Mouse (Mus musculus): ENCODE results near the gene Psmb5. TPM values are rescaled to one million over a fixed set of nuclear protein-coding genes. Genes with fewer than 3 reads are reported as not detected.

The Psmb5 gene
- polyA plus RNA-seq, 1 experiment from 2014 or later, result 424 TPM

GRCm38 (mm10) chr14:54603686-54604085 is 14.1 kb downstream of the Psmb5 start:
- H3K27me3 ChIP-seq, result no peaks in the 10 kb centered on the region
- peaks cover 20% of the 10 kb centered on the region for H3K4me1 ChIP-seq
- H3K36me3 ChIP-seq, result peaks cover 5% of the 10 kb centered on the region
- ATAC-seq (replicated peaks; ENCODE audit: low FRiP score), result no peak
- H3K4me3 ChIP-seq (replicated peaks), result peak overlapping the region; percentile 61
- peak overlapping the region; percentile 92 for H3K27ac ChIP-seq
- H3K9me3 ChIP-seq (replicated peaks), result no peaks in the 10 kb centered on the region
- no peak overlapping the region for H3K9ac ChIP-seq
- WGBS, result 82% methylated on average over 8 of the region's 8 CpGs
- H3K4me2 ChIP-seq, result peak overlapping the region; percentile 55

DNA sequence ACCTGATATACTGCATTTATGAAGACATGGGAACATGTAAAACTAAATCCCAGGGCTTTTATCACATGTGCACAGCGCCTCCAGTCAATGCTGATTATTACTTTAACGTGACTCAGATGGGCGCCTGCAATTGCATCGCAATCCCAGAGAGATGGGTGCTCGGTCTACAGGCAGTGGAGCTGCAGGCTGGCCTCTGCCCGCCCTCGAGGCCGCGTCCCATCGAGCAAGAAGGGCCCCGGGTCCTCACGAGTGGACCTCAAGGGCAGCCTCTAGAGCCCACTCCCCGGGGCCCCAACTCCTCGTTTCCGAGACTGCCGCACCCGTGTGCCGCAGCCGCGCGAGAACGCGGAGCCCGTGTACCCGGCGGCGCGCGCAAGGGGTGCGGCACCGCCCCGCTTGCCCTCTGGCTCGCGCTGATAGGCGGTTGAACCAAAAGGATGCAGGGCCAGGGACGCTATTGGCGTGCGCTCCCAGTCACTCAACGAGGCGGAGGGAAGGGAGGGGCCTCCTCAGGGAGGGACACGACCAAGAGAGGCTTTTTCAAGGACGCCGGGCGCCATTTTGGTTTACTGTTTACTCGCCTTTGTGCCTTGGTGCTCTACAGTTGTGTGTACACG is 14.7 kb downstream of the Psmb5 start:
- peak; percentile 99 for ATAC-seq (replicated peaks; ENCODE audit: low FRiP score)
- Histone ChIP-seq H3K9me3 (replicated peaks) (no peaks in the 10 kb centered on the region), H3K36me3 (peaks cover 5% of the 10 kb centered on the region), H3K4me2 (peak overlapping the region; percentile 55), H3K9ac (peak overlapping the region; percentile 60), H3K4me3 (replicated peaks) (peak overlapping the region; percentile 61), H3K27ac (peak overlapping the region; percentile 92), H3K4me1 (peaks cover 20% of the 10 kb centered on the region), H3K27me3 (no peaks in the 10 kb centered on the region)
- under 1% methylated on average over 46 of the region's 46 CpGs for WGBS

DNA sequence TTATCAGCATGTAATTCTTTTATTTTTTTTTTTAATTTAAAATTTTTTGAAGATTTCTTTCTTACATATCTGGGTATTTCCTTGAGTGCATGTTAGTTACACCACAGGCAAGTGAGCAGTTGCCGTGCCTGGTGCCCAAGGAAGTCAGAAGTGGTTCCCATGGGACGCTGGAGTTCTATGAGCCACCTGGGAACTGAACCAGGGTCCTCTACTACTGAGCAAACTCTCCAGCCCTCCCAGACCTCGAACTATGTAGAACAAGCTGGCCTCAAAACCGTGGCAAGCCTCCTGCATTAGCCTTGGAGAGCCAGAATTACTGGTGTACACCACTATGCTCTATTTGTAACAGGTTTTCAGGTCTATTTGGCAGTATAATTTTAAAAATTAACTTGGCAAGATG is 15.2 kb downstream of the Psmb5 start:
- H3K4me3 ChIP-seq (replicated peaks), result peak overlapping the region; percentile 61
- no peaks in the 10 kb centered on the region for H3K27me3 ChIP-seq
- H3K36me3 ChIP-seq, result peaks cover 5% of the 10 kb centered on the region
- H3K27ac ChIP-seq, result peak overlapping the region; percentile 92
- WGBS, result 37% methylated on average over 4 of the region's 4 CpGs
- H3K4me2 ChIP-seq, result peak overlapping the region; percentile 55
- peak overlapping the region; percentile 60 for H3K9ac ChIP-seq
- H3K9me3 ChIP-seq (replicated peaks), result no peaks in the 10 kb centered on the region
- peaks cover 20% of the 10 kb centered on the region for H3K4me1 ChIP-seq
- no peak; the same call in 1 of the 2 replicates for ATAC-seq (replicated peaks; ENCODE audit: low FRiP score)

GRCm38 (mm10) chr14:54601601-54602000 is 16.2 kb downstream of the Psmb5 start:
- Histone ChIP-seq H3K27ac (no peak overlapping the region), H3K9me3 (replicated peaks) (no peaks in the 10 kb centered on the region), H3K4me1 (peaks cover 20% of the 10 kb centered on the region), H3K36me3 (peaks cover 5% of the 10 kb centered on the region), H3K27me3 (no peaks in the 10 kb centered on the region), H3K4me3 (replicated peaks) (no peak overlapping the region), H3K9ac (no peak overlapping the region), H3K4me2 (no peak overlapping the region)
- WGBS, result 32% methylated on average over 2 of the region's 2 CpGs
- no peak for ATAC-seq (replicated peaks; ENCODE audit: low FRiP score)

- 82% methylated on average over 7 of the region's 7 CpGs for WGBS
- peaks cover 26% of the 10 kb centered on the region for H3K36me3 ChIP-seq
- H3K27ac ChIP-seq, result no peak overlapping the region
- no peak for ATAC-seq (replicated peaks; ENCODE audit: low FRiP score)
- peaks cover 22% of the 10 kb centered on the region for H3K4me1 ChIP-seq
- no peak overlapping the region for H3K4me2 ChIP-seq
- no peaks in the 10 kb centered on the region for H3K27me3 ChIP-seq
- no peak overlapping the region for H3K9ac ChIP-seq
- no peak overlapping the region for H3K4me3 ChIP-seq (replicated peaks)
- no peaks in the 10 kb centered on the region for H3K9me3 ChIP-seq (replicated peaks)
Measured at GRCm38 (mm10) chr14:54597084-54597483, 20.7 kb downstream of the Psmb5 start.

DNA sequence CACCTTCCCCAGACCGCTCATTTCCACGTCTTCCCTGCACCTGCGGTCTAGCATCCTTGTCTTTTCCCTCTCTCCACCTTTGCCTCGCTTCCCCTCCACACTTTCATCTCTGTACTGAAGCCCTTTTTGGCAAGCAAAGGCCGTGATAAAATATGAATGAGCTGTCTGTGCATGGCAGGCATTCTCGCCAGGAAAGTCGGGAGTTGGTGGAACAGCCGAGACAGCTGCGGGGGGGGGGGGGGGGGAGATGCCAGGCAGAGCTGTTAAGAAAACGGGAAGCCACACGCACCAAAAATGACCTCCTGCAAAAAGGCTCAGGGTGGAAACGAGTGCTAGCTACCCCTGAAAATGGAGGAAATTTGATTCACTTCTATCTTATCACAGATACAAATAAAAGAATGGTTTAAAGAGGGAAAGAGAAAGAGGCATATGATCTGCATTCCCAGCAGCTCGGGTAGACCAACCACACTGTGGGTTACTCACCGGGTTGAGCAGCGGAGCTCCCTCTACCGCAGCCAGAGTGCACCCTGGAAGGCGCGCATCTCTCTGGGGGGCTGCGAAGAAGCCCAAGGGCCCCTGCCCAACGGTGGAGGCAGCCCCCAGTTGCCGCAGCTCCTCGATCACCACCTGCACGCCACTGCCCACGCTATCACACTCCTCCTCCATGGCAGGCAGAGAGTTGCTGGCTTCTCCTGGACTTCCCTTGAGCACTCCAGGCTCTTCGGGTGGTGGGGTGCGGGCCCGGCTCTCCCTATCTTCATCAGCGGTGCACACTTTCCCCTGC is 23.0 kb downstream of the Psmb5 start:
- Histone ChIP-seq H3K4me1 (peaks cover 24% of the 10 kb centered on the region), H3K27me3 (no peaks in the 10 kb centered on the region), H3K36me3 (peaks cover 38% of the 10 kb centered on the region), H3K4me2 (no peak overlapping the region), H3K9ac (no peak overlapping the region), H3K27ac (no peak overlapping the region), H3K4me3 (replicated peaks) (no peak overlapping the region), H3K9me3 (replicated peaks) (no peaks in the 10 kb centered on the region)
- 75% methylated on average over 28 of the region's 28 CpGs for WGBS
- no peak for ATAC-seq (replicated peaks; ENCODE audit: low FRiP score)

- Histone ChIP-seq H3K27me3 (no peaks in the 10 kb centered on the region), H3K4me2 (no peak overlapping the region), H3K9me3 (replicated peaks) (no peaks in the 10 kb centered on the region), H3K4me3 (replicated peaks) (no peak overlapping the region), H3K4me1 (peaks cover 24% of the 10 kb centered on the region), H3K9ac (no peak overlapping the region), H3K27ac (no peak overlapping the region), H3K36me3 (peaks cover 35% of the 10 kb centered on the region)
- ATAC-seq (replicated peaks; ENCODE audit: low FRiP score), result no peak
- WGBS, result 87% methylated on average over 3 of the region's 3 CpGs
Measured at GRCm38 (mm10) chr14:54594055-54594454, 23.8 kb downstream of the Psmb5 start.

GRCm38 (mm10) chr14:54592319-54592934 is 25.4 kb downstream of the Psmb5 start:
- WGBS, result 15% methylated on average over 10 of the region's 10 CpGs
- Histone ChIP-seq H3K9me3 (replicated peaks) (no peaks in the 10 kb centered on the region), H3K4me1 (peaks cover 24% of the 10 kb centered on the region), H3K9ac (no peak overlapping the region), H3K4me2 (peak overlapping the region; percentile 0; the same call in 1 of the 2 replicates), H3K27ac (peak overlapping the region; percentile 84), H3K36me3 (peaks cover 34% of the 10 kb centered on the region), H3K4me3 (replicated peaks) (no peak overlapping the region), H3K27me3 (no peaks in the 10 kb centered on the region)
- ATAC-seq (replicated peaks; ENCODE audit: low FRiP score), result peak; percentile 91

DNA sequence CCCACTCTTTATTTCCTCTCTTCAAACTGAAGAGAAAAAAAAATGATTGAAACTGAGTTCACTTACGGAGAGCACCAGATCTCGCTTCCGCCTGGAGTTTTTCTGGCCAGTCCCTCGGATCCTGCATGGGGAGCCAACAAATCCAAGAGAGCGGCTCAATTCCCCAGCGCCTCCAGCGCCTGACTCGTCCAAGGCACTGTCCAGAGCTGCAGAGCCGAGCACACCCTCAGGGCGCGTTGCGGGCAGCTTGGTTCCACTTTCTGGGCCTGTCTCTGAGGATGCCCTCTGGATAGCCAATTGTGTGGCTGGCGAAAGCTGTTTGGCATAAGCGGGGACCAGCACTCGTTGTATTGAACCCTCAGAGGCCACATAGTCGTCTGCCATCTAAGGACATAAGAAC is 26.8 kb downstream of the Psmb5 start:
- Histone ChIP-seq H3K9ac (no peak overlapping the region), H3K4me1 (peaks cover 24% of the 10 kb centered on the region), H3K4me2 (no peak overlapping the region), H3K36me3 (peaks cover 39% of the 10 kb centered on the region), H3K9me3 (replicated peaks) (no peaks in the 10 kb centered on the region), H3K27ac (no peak overlapping the region), H3K4me3 (replicated peaks) (no peak overlapping the region), H3K27me3 (no peaks in the 10 kb centered on the region)
- 90% methylated on average over 16 of the region's 16 CpGs for WGBS
- no peak for ATAC-seq (replicated peaks; ENCODE audit: low FRiP score)

DNA sequence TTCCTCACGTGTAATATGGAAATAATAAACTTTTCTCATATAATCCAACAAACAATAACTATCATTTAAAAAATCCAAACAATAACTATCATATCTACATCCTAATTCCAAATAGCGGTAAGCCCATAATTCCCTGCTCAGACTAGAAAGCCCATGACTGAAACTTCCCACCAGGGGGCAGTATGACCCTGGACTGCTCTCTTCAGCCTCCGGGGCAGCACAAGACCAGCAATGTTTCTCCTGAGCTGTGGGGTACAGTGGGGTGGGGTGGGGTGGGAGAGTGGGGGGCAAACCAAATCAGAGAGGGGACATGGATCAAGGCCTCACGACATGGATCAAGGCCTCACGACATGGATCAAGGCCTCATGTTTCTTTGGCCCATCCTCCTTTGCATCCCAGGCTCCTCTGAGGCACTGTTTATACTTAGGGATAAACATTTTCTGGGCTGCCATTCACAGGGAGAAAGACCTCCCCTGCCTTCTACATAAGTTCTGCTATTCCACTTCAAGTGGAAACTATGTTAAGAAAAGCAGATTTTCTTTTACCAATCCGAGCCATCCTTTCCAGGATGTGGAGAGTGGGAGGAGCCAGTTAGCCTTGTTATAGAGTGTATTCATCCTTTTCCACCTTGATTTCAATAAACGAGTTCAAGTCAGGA is 34.0 kb downstream of the Psmb5 start:
- no peak for ATAC-seq (replicated peaks; ENCODE audit: low FRiP score)
- peaks cover 42% of the 10 kb centered on the region for H3K36me3 ChIP-seq
- WGBS, result 45% methylated on average over 7 of the region's 7 CpGs
- H3K4me2 ChIP-seq, result no peak overlapping the region
- H3K4me3 ChIP-seq (replicated peaks), result no peak overlapping the region
- H3K9me3 ChIP-seq (replicated peaks), result no peaks in the 10 kb centered on the region
- H3K27me3 ChIP-seq, result no peaks in the 10 kb centered on the region
- H3K4me1 ChIP-seq, result peaks cover 7% of the 10 kb centered on the region
- no peak overlapping the region for H3K9ac ChIP-seq
- no peak overlapping the region for H3K27ac ChIP-seq

GRCm38 (mm10) chr14:54582536-54582935 is 35.3 kb downstream of the Psmb5 start:
- peaks cover 42% of the 10 kb centered on the region for H3K36me3 ChIP-seq
- WGBS, result 88% methylated on average over 9 of the region's 9 CpGs
- H3K9ac ChIP-seq, result no peak overlapping the region
- no peaks in the 10 kb centered on the region for H3K9me3 ChIP-seq (replicated peaks)
- H3K4me3 ChIP-seq (replicated peaks), result no peak overlapping the region
- H3K4me2 ChIP-seq, result no peak overlapping the region
- H3K27ac ChIP-seq, result no peak overlapping the region
- ATAC-seq (replicated peaks; ENCODE audit: low FRiP score), result no peak
- H3K27me3 ChIP-seq, result no peaks in the 10 kb centered on the region
- peaks cover 18% of the 10 kb centered on the region for H3K4me1 ChIP-seq

DNA sequence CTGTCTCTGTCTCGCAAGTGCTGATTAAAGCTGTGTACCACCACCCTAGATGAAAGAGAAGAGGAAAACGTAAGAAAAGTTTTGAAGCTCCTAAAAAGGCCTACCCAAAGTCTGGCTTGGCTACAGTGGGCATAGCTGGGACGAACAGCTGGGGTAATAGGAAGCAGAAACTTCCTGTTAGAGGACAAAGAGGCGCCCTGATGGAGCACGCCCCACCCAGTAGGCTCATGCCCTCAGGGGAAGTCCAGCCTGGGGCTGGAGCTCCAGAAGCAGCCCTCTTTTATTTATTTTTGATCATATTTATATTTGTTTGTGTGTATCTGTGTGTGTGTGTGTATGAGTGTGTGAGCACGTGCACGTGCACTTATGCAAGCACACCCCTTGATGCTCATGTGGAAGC is 38.2 kb downstream of the Psmb5 start:
- no peaks in the 10 kb centered on the region for H3K9me3 ChIP-seq (replicated peaks)
- peaks cover 22% of the 10 kb centered on the region for H3K36me3 ChIP-seq
- peaks cover 27% of the 10 kb centered on the region for H3K4me1 ChIP-seq
- H3K4me2 ChIP-seq, result no peak overlapping the region
- H3K27me3 ChIP-seq, result no peaks in the 10 kb centered on the region
- WGBS, result 83% methylated on average over 7 of the region's 7 CpGs
- ATAC-seq (replicated peaks; ENCODE audit: low FRiP score), result no peak
- no peak overlapping the region for H3K9ac ChIP-seq
- H3K27ac ChIP-seq, result no peak overlapping the region
- no peak overlapping the region for H3K4me3 ChIP-seq (replicated peaks)

Measured in kidney, embryonic 15.5 days (tissue).